Mouse (Mus musculus) cerebellum, adult 2 months (tissue): ENCODE measurements at regions not wholly inside any gene's neighbourhood (a gene's known extent, or its start where the extent isn't known, plus 50 kb on each side); places are given as distances from the start of the nearest gene placed in this dataset.

Source experiments
- CTCF ChIP-seq: fragments of 200-500 bp; IDR thresholded peaks from 2 replicates; pipeline ENCODE4 v1.5.1; 2011; ENCODE audit warnings: low read depth, mild to moderate bottlenecking, control low read depth, low read length, moderate library complexity, borderline replicate concordance; ENCODE audit not compliant: insufficient read depth
- POLR2A ChIP-seq: fragments of 200-500 bp; IDR thresholded peaks from 2 replicates; pipeline ENCODE4 v1.6.1; 2011; ENCODE audit warnings: low read length, control low read depth, borderline replicate concordance; ENCODE audit not compliant: insufficient read depth

GRCm38 (mm10) chr12:70720178-70720894 is 105.0 kb upstream of the Frmd6 start:
- TF ChIP-seq CTCF (no peak), POLR2A (no peak)
